Mouse (Mus musculus): Measurements from ENCODE around the gene Ctnna2. TPM values are rescaled to one million over a fixed set of nuclear protein-coding genes. Genes with fewer than 3 reads are reported as not detected.
A peak's percentile ranks its signal among the peaks of the same experiment; 100 is the strongest.

Ctnna2 gene
- total RNA-seq, 2 experiments from 2014 or later = 0.33 to 0.50 TPM

- no peak for DNase-seq
These were observed 723.2 kb downstream of the Ctnna2 start for GRCm38 (mm10) chr6:77256348-77256747.

- no peak for DNase-seq
These were observed 726.0 kb downstream of the Ctnna2 start for GRCm38 (mm10) chr6:77253480-77253879.

GRCm38 (mm10) chr6:77243541-77244231 is 735.8 kb downstream of the Ctnna2 start:
- no peak for DNase-seq

- DNase-seq = peak; percentile 17
These were observed 736.7 kb downstream of the Ctnna2 start, which contains the start of gene Lrrtm1 for GRCm38 (mm10) chr6:77242601-77243406. Lrrtm1 (plus strand) TSS chr6:77242689.

GRCm38 (mm10) chr6:77240426-77240825 is 739.1 kb downstream of the Ctnna2 start:
- DNase-seq = no peak

- DNase-seq = no peak
These were observed 756.5 kb downstream of the Ctnna2 start for GRCm38 (mm10) chr6:77222849-77223638.

GRCm38 (mm10) chr6:77220776-77221175 is 758.7 kb downstream of the Ctnna2 start:
- DNase-seq = no peak

- DNase-seq = no peak
These were observed 760.6 kb downstream of the Ctnna2 start for GRCm38 (mm10) chr6:77218875-77219274.

GRCm38 (mm10) chr6:77215322-77215721 is 764.2 kb downstream of the Ctnna2 start:
- DNase-seq = no peak

- no peak for DNase-seq
These were observed 765.6 kb downstream of the Ctnna2 start for GRCm38 (mm10) chr6:77213757-77214409.

GRCm38 (mm10) chr6:77209929-77210328 is 769.6 kb downstream of the Ctnna2 start:
- no peak for DNase-seq

- DNase-seq = no peak
These were observed 770.3 kb downstream of the Ctnna2 start for GRCm38 (mm10) chr6:77209183-77209582.

GRCm38 (mm10) chr6:77199375-77199774 is 780.1 kb downstream of the Ctnna2 start:
- no peak for DNase-seq

- DNase-seq = no peak
These were observed 782.8 kb downstream of the Ctnna2 start for GRCm38 (mm10) chr6:77196650-77197049.

GRCm38 (mm10) chr6:77191635-77192034 is 787.9 kb downstream of the Ctnna2 start:
- no peak for DNase-seq

- no peak for DNase-seq
These were observed 790.9 kb downstream of the Ctnna2 start for GRCm38 (mm10) chr6:77188628-77189027.

GRCm38 (mm10) chr6:77185751-77186150 is 793.7 kb downstream of the Ctnna2 start:
- no peak for DNase-seq

- no peak for DNase-seq
These were observed 794.6 kb downstream of the Ctnna2 start for GRCm38 (mm10) chr6:77184896-77185295.

GRCm38 (mm10) chr6:77175764-77176163 is 803.7 kb downstream of the Ctnna2 start:
- DNase-seq = no peak

GRCm38 (mm10) chr6:77157028-77157427 is 822.5 kb downstream of the Ctnna2 start:
- DNase-seq = no peak

GRCm38 (mm10) chr6:77139306-77139920 is 840.1 kb downstream of the Ctnna2 start:
- DNase-seq = no peak

GRCm38 (mm10) chr6:77120926-77121325 is 858.6 kb downstream of the Ctnna2 start:
- no peak for DNase-seq
